Mouse (Mus musculus) cortical plate, adult 2 months (tissue): ENCODE data around the gene Frs3.

Source experiments
- CTCF ChIP-seq: fragments of 200-500 bp; IDR thresholded peaks from 2 replicates; pipeline ENCODE4 v1.5.1; 2011; ENCODE audit warnings: mild to moderate bottlenecking, control low read depth, low read length; ENCODE audit not compliant: insufficient read depth; ENCODE audit errors: extremely low read depth
- POLR2A ChIP-seq: fragments of 200-500 bp; IDR thresholded peaks from 2 replicates; pipeline ENCODE4 v1.6.1; 2011; ENCODE audit warnings: mild to moderate bottlenecking, low read length, control low read depth; ENCODE audit not compliant: insufficient read depth; ENCODE audit errors: extremely low read depth

DNA sequence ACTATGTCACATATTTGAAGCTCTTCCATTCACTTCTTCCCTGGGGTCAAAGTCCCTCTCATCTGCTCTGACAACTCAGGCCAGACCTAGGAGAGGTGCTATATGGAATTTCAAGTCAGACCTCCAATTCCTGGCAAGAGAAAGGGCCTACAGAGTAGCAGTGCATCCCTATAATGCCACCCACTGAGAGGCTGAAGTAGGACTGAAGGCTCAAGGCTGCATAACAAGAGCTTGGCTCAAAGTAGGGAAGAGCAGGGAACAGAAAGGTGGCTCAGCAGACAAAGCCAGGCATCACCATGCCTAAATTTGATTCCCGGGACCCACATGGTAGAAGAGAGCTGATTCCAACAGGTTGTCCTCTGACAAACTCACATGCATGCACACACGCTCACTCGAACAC, 2.8 kb downstream of the Frs3 start:
- TF ChIP-seq CTCF (no peak), POLR2A (no peak)
